Comparison of ENCODE assay signal across 26 mouse cellular contexts in the genomic region with DNA sequence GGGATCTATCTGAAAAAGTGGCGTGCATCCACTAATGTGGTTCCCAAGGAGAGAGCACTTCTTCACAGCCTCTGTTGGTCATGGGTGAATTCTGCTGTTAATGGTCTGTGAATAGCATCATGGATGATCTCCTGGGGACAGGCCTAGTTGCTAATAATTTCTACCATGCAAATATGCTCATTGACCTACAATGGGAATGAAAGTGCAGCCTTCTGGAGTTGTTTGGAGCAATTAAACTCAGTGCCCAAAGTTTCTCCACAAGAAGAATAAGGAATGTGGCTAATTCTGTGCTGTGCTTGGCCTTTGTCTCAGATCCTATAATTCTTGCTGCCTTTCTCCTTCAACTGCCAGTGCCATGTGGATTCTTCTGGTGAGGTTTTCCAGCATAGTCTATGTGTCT.
"Had no signal": no experiment of that assay in that cellular context is flagged by ENCODE, and none has a peak within 500 bp of the region (broad histone marks: within the 10 kb centered on the region; RNA-seq: fewer than 3 reads in every experiment).

No protein-coding gene starts in this region.

- H3K27ac ChIP-seq: gastrocnemius, adult 2 months; heart, embryonic 10.5 days; hindbrain, embryonic 10.5 days; hindbrain, embryonic 13.5 days; hindbrain, embryonic 15.5 days; hindbrain, postnatal 0 days; kidney, embryonic 15.5 days; kidney, postnatal 0 days; layer of hippocampus, adult 2 months; left cerebral cortex, adult 2 months; limb, embryonic 10.5 days; limb, embryonic 12.5 days had no signal

- H3K4me3 ChIP-seq: gastrocnemius, adult 2 months; heart, embryonic 10.5 days; heart, embryonic 12.5 days; hindbrain, embryonic 10.5 days; hindbrain, embryonic 13.5 days; hindbrain, embryonic 15.5 days; kidney, embryonic 15.5 days; layer of hippocampus, adult 2 months; left cerebral cortex, adult 2 months; limb, embryonic 10.5 days; limb, embryonic 12.5 days had no signal

- ATAC-seq: hindbrain, postnatal 0 days; intestine, embryonic 16.5 days had no signal

- H3K9me3 ChIP-seq: heart, embryonic 10.5 days; heart, embryonic 12.5 days; hindbrain, embryonic 10.5 days; hindbrain, embryonic 13.5 days; hindbrain, embryonic 15.5 days; kidney, embryonic 15.5 days; limb, embryonic 10.5 days; limb, embryonic 12.5 days had no signal

- H3K4me1 ChIP-seq: heart, embryonic 10.5 days; heart, embryonic 12.5 days; hindbrain, embryonic 10.5 days; hindbrain, embryonic 13.5 days; hindbrain, embryonic 15.5 days; kidney, embryonic 15.5 days; limb, embryonic 10.5 days; limb, embryonic 12.5 days had no signal

- H3K36me3 ChIP-seq: heart, embryonic 10.5 days; heart, embryonic 12.5 days; hindbrain, embryonic 10.5 days; hindbrain, embryonic 13.5 days; hindbrain, embryonic 15.5 days; kidney, embryonic 15.5 days; limb, embryonic 10.5 days; limb, embryonic 12.5 days had no signal

- DNase-seq: gastrocnemius, adult 2 months; gastrocnemius, postnatal 10 days; gastrocnemius, postnatal 25 days; heart, adult 18-20 months; heart, postnatal 10 days; heart, postnatal 4 days; kidney, adult 11 months; kidney, adult 2 months; kidney, adult 9 months; kidney, postnatal 14 days; kidney, postnatal 4 days; liver had no signal

- H3K4me2 ChIP-seq: heart, embryonic 12.5 days; hindbrain, embryonic 13.5 days; hindbrain, embryonic 15.5 days; kidney, embryonic 15.5 days; limb, embryonic 12.5 days; liver, embryonic 11.5 days had no signal

- H3K27me3 ChIP-seq: heart, embryonic 12.5 days; hindbrain, embryonic 13.5 days; hindbrain, embryonic 15.5 days; kidney, embryonic 15.5 days; limb, embryonic 12.5 days had no signal

- H3K9ac ChIP-seq: heart, embryonic 12.5 days; hindbrain, embryonic 13.5 days; hindbrain, embryonic 15.5 days; kidney, embryonic 15.5 days; limb, embryonic 12.5 days had no signal
